Mouse (Mus musculus): ENCODE measurements around the gene Atp1a2. TPM values are rescaled to one million over a fixed set of nuclear protein-coding genes. Genes with fewer than 3 reads are reported as not detected.

The Atp1a2 gene
- polyA plus RNA-seq, 1 experiment from 2014 or later: 2.6 TPM

- DNase-seq (ENCODE audit: low spot score): no peak
- H3K4me1 ChIP-seq (replicated peaks; ENCODE audit: control insufficient read depth, insufficient read depth, low read length): no peaks in the 10 kb centered on the region
- H3K27me3 ChIP-seq (ENCODE audit: control insufficient read depth, insufficient read depth, low read length): no peaks in the 10 kb centered on the region
- H3K9ac ChIP-seq (ENCODE audit: low read depth, low read length): no peak overlapping the region
- ATAC-seq (ENCODE audit: low FRiP score): no peak
- 88% methylated on average over 2 of the region's 2 CpGs for WGBS
- no peaks in the 10 kb centered on the region for H3K9me3 ChIP-seq (ENCODE audit: control insufficient read depth, low read length)
- H3K4me2 ChIP-seq (replicated peaks; ENCODE audit: low read depth, low read length): no peak overlapping the region
- no peak overlapping the region for H3K4me3 ChIP-seq (ENCODE audit: low read depth, low read length)
- no peaks in the 10 kb centered on the region for H3K36me3 ChIP-seq (ENCODE audit: control insufficient read depth, insufficient read depth, low read length)
- no peak overlapping the region for H3K27ac ChIP-seq (ENCODE audit: low read depth, low read length)
These were observed 69.7 kb downstream of the Atp1a2 start for GRCm38 (mm10) chr1:172228209-172228608.

Other genes starting within 250 kb of the Atp1a2 start
- gene Nhlh1, start 240.5 kb downstream of the Atp1a2 start, polyA plus RNA-seq (2014; fragmentation: Nextera tagmentation; extraction: Ambion mirVana): 20.5 and 22.3 TPM in 2 replicates
- 154 and 191 TPM in 2 replicates for gene Copa, start 215.5 kb downstream of the Atp1a2 start, polyA plus RNA-seq (2014; fragmentation: Nextera tagmentation; extraction: Ambion mirVana)
- 120 and 121 TPM in 2 replicates for gene Ncstn, start 215.3 kb downstream of the Atp1a2 start, polyA plus RNA-seq (2014; fragmentation: Nextera tagmentation; extraction: Ambion mirVana)
- 173 and 179 TPM in 2 replicates for gene Pex19, start 171.3 kb downstream of the Atp1a2 start, polyA plus RNA-seq (2014; fragmentation: Nextera tagmentation; extraction: Ambion mirVana)
- gene Dcaf8, start 150.0 kb downstream of the Atp1a2 start, polyA plus RNA-seq (2014; fragmentation: Nextera tagmentation; extraction: Ambion mirVana): 87.8 and 96.0 TPM in 2 replicates
- 283 and 321 TPM in 2 replicates for gene Pea15a, start 91.3 kb downstream of the Atp1a2 start, polyA plus RNA-seq (2014; fragmentation: Nextera tagmentation; extraction: Ambion mirVana)
- 1.4 and 2.5 TPM in 2 replicates for gene Casq1, start 78.2 kb downstream of the Atp1a2 start, polyA plus RNA-seq (2014; fragmentation: Nextera tagmentation; extraction: Ambion mirVana)
- gene Atp1a4, start 39.6 kb downstream of the Atp1a2 start, polyA plus RNA-seq (2014; fragmentation: Nextera tagmentation; extraction: Ambion mirVana): 0.06 TPM in 1 of 2 replicates, not detected in the other
- 123 and 136 TPM in 2 replicates for gene Igsf8, start 36.4 kb downstream of the Atp1a2 start, polyA plus RNA-seq (2014; fragmentation: Nextera tagmentation; extraction: Ambion mirVana)
- 0.17 and 0.46 TPM in 2 replicates for gene Kcnj9, start 31.3 kb upstream of the Atp1a2 start, polyA plus RNA-seq (2014; fragmentation: Nextera tagmentation; extraction: Ambion mirVana)
- 0.73 TPM in 2 replicates for gene Kcnj10, start 43.1 kb upstream of the Atp1a2 start, polyA plus RNA-seq (2014; fragmentation: Nextera tagmentation; extraction: Ambion mirVana)
- 11.0 and 11.8 TPM in 2 replicates for gene Pigm, start 78.5 kb upstream of the Atp1a2 start, polyA plus RNA-seq (2014; fragmentation: Nextera tagmentation; extraction: Ambion mirVana)
- 0.34 and 0.40 TPM in 2 replicates for gene Slamf9, start 177.3 kb upstream of the Atp1a2 start, polyA plus RNA-seq (2014; fragmentation: Nextera tagmentation; extraction: Ambion mirVana)
- 38.3 and 47.8 TPM in 2 replicates for gene Igsf9, start 183.7 kb upstream of the Atp1a2 start, polyA plus RNA-seq (2014; fragmentation: Nextera tagmentation; extraction: Ambion mirVana)
- 41.1 and 43.4 TPM in 2 replicates for gene Tagln2, start 202.0 kb upstream of the Atp1a2 start, polyA plus RNA-seq (2014; fragmentation: Nextera tagmentation; extraction: Ambion mirVana)
- 3.7 and 4.8 TPM in 2 replicates for gene Cfap45, start 222.7 kb upstream of the Atp1a2 start, polyA plus RNA-seq (2014; fragmentation: Nextera tagmentation; extraction: Ambion mirVana)

Data from hindbrain, embryonic 11.5 days (tissue).